Mouse (Mus musculus): ENCODE results near the gene B3gnt3.
"Not testable (repeated sequence)": the region's sequence is repeated elsewhere in the genome, so short reads cannot be mapped to it uniquely, and the experiment has no call there.

B3gnt3 gene

DNA sequence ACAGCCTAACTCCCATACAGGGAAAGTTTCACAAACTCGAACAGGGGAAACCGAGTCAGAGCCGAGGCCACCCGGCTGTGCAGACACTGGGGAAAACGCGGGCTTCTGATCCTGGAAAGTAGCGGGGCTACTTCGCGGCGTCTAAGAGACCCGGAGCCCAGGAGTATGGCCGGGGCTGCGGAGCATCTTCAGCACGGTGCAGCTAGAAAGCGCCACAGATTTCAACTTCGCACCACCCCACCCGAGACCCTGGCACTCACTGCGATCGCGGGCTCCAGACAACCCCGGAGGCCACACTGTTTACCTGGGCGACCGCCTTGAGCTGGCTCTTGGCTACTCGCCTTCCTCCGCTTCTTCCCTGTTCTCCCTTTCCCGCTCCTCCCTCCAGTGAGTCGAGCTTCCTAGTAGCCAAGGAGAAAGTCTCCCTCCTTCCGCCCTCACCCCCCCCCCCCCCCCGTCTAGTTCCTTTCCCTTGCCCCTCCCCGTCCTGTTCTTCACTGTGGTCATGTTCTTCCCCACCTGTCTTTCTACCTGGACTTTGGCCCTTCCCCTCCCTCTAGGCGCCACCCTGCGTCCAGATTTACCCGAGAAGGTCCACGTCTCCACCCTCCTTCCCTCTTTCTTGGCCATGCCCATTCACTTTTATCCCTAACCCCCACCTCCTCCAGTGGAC, at the start of gene B3gnt3:
TSS of gene B3gnt3 (minus strand) at position 376 of the 673 bp plus-strand sequence.
- DNase-seq, result no peak

DNA sequence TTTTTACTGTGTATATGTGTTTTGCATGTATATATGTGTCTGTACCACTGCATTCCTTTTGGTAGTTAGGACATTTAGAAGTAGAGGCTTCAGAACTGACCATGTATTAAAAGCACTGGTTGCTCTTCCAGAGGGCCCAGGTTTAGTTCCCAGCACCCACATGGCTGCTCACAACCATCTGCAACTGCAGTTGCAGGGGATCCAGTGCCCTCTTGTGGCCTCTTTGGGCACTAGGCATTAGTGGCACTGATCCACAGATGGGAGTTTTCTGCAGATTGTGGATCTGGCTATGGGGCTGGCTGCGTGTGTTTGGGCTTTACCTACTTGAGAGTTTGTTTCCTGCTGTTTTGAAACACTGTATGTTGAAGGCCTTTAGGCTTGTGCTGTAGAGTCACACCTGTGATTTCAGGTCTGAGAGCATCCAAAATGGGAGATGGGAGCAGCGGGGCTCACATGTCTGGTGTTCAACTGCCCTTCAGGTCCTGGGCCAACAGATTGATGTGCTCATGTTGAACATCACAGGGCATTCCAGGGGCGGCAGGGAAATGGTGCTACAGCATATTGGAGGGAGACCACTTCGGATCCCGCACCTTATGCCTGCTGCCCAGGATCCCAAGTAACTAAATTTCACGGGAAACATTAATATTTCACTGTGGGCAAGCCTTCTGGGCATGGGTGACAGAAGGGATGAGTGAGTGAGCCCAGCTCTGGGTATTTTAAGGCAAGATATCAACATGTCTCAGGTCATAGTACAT, 47.9 kb upstream of the B3gnt3 start:
- DNase-seq, result peak; percentile 85

DNA sequence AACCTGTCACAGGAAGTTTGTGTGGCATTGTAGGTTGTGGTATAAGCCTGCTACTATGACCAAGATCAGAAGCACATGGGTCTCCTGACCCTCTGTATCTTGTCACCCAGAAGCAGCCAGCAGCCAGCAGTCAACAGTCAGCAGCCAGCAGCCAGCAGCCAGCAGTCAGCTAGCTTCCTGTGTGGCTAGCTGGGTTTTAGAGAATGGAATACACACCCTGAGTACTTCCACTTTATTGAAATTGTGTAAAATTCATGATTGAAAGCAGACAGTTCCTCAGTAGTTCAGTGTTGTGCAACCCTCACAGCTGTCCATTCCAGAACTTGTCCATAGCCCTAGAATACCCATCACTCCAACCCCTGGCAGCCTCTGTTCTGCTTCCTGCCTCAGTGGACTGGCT, 45.5 kb upstream of the B3gnt3 start:
- DNase-seq, result peak; percentile 85

DNA sequence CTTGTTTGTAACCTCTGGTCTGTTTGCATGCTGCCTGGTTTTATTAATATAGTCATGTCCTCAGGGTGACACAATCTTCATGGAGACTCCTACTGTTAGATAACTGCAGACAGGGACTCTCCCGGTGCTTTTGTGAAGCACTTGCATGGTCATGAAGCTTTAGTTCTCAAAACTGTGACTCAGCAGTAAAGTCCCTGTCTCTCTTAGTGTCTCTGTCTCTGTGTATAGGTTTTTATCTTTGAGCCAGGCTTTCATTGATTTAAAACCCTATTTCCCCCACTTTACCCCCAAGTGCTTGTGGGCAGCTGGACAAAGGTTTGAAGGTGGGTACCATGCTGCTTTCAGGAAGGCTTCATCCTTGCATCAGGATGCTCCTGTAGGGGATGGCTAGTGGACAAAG, 43.7 kb upstream of the B3gnt3 start:
- DNase-seq, result no peak

DNA sequence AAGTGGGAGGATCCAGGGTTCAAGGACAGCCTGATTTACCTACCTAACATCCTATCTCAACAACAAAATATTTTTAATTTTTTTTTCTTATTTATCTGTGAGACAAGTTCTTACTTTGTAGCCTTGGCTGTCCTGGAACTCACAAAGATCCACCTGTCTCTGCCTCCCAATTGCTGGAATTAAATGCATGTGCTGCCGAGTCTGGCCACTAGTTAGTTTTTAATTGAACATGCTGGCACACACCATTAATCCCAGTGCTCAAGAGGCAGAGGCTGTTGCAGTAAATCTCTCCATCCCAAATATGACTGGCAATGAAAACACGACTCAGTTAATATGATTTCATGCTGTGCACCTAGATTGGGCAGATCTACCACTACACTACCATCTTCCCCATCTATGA, 41.2 kb upstream of the B3gnt3 start:
- DNase-seq, result peak; percentile 54

DNA sequence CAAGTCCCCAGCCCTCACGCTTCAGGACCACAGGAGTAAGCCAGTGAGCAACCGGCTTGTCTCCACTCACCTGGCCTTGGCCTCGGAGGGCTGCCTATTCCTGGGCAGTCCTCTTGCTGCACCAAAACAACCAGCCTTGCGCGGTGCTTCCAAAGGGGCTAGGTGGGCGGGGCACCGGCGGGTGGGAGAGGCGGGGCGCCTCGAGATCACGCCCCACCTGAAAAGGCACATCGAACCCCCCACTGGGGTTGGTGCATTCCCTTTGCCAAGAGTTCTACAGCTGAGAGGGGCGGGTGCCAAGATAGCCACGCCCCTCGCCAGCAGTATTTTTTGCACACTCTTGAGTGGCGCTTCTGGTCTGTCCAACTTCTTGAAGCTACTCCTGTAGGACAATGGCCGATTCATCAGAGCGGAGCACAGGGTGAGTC, 40.1 kb upstream of the B3gnt3 start:
- peak; percentile 90 for DNase-seq

DNA sequence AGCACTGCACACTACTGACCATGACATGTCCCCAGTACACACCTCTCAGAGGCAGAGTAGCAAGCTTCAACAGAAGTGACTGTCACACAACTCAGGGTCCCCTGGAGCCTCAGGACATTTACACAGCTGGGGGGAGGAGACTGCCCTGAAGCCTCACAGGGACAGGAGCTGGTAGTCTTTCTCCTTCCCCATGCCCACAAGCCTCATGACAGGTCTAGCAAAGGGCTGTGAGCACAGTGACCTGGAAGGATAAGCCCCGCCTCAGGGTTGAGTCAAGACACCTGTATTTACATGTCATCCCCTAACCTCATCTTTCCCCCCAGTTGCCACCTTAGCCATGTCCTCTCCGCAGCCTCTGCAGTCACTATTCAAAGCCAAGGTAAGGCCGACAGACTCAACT, 39.6 kb upstream of the B3gnt3 start:
- DNase-seq, result peak; percentile 84

DNA sequence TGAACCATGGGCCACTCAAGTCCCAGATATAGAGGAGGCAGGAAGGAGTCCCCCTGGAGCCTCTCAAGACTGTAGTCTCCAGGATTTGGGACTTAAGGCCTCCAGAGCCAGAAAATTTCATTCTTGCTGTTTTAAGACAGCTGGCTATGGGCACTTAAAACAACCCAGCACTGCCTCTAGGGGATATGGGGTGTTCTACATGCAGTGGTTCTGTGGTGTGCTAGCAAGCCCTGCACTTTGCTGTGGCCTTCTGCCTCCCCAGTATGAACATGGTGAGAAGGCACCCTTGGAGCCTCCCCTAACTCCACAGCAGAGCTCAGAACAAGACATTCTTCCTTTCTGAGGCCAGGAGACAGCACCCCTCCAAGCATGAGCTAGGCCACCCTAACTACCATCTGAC, 36.7 kb upstream of the B3gnt3 start:
- DNase-seq, result not testable (repeated sequence)

DNA sequence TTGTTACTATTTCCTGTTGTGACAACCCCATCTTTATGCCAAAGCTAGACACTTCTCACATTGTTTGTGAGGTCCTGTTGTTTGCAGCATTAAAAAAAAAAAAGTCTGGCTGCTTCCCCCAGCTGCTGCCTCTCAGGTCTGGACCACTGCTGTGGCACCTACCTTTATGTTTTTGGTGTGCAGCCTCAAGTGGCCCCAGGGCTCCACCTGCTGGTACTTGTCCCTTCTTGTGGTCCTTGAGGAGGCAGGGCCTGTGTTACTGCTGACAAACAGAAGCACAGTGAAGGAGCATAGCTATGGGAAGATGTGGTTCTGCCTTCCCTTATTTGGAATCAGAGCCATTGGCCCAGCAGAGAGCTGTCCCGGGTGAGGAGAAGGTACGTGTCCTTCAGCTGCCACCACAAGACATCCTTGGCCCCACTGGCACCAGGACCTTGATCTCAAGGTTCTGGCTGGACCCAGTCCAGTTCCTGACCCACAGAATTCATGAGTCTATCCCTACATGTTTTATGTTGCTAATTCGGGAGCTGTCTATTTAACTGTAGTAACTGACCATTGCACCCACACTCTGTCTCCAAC, 30.2 kb upstream of the B3gnt3 start:
- no peak for DNase-seq

DNA sequence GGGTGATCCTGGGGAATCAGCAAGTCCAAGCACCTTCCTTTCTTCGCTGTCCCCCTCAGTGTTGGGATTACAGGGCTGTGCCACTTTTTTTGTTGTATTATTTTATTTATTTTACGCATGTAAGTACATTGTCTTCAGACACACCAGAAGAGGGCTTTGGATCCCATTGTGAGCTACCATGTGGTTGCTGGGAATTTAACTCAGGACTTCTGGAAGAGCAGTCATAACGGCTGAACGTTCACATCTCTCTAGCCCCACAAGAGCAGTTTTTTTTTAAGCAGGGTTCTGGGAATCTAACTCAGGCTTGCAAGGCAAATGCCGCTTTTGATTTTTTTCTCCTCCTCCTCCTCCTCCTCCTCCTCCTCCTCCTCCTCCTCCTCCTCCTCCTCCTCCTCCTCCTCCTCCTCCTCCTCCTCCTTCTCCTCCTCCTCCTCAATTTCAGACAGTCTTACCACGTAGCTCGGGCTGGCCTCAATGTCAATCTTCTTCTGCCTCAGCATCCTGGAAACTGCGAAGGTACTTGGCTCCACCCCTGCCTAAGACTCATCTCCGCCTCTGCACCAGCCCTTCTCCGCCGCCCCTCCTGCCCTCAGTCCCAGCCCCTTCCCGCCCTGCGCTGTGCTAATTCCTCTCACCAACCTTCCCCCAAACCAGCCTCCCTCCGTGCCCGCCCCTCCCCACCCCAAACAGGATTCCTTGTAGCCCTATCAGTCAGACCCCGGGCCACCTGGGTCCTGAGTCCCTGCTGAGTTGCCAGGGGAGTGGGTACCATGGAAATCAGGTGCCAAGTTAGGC, 27.4 kb upstream of the B3gnt3 start:
- DNase-seq, result no peak

DNA sequence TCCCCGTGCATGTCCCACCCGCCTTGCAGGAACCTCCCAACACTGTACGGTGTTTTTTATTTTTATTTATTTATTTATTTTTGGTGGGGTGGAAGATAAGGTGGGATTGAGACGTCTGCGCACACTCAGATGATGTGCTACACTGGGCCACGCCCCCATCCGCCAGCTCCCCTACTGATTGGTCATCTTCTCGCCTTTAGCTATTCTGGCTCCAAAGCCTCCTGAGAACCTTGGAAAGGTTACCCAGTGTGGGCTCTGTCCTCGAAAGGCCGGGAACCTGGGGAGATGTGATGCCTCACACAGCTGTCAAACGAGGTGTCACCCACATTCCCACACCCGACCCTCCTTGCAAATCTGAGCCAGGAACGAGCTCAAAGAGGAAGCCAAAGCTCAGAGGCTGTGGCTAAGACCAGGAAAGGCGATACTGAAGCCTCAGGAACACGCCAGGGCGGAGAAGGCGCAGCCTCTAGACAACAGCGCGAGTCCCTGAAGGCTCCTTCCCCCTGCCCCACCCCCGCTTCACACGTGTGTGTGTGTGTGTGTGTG, 26.7 kb upstream of the B3gnt3 start:
- DNase-seq, result peak; percentile 87

DNA sequence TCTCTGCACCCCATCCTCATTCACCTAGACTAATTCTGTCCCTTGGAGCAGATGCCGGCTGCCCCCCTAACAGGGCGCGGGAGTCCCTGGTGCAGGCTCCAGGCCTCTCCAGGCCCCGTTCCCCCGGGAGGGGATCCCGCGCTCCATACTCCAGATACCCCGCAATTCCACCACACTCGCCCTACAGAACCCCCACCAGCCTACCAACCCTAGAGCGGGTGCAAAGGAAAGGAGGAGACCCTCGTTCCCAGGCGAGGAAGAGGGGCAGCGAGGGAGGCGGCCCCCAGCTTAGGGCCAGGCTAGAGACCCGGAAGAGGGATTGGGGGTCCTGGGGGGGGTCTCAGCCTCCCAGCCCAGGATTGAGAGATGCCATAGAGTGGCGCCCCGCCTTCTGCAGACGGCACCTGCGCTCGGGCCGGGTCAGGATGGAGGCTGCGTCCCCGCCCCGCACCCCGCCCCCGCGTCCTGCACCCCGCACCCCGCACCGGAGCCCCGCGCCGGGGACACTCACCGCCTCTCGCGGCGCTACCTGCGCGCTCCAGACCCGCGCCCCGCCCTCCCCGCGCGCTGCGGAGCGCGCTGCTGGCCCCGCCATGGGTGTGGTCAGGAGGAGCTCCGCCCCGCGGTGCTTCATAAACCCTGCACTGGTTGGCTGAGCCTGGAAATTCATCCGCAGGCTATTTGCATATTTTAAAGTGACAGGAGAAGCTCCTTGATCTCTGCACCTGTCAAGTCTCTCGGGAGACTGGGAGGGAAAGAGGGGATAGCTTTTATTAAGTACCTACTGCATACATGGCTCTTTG, 23.7 kb upstream of the B3gnt3 start, which contains the start of gene Fcho1:
TSS of gene Fcho1 (minus strand) at position 595 of the 803 bp plus-strand sequence.
- peak; percentile 96 for DNase-seq

DNA sequence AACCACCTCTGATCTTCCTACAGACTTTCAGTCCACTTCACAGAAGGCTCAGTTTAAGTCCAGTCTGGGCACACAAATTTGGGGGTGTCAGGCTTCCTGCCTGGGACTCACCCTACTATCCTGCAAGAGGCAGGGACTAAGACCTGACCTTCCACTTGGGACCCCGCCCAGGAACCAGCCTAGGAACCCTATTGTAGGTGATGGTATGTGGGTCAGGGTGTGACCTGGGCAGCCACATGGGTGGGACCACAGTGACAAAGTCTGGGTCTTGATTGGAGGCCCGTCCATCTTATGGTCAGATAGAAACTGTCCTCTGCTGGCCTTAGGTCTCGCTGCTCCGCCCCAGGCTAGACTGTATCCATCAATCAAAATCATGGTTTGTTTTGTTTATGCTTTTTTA, 22.8 kb upstream of the B3gnt3 start:
- DNase-seq, result no peak

DNA sequence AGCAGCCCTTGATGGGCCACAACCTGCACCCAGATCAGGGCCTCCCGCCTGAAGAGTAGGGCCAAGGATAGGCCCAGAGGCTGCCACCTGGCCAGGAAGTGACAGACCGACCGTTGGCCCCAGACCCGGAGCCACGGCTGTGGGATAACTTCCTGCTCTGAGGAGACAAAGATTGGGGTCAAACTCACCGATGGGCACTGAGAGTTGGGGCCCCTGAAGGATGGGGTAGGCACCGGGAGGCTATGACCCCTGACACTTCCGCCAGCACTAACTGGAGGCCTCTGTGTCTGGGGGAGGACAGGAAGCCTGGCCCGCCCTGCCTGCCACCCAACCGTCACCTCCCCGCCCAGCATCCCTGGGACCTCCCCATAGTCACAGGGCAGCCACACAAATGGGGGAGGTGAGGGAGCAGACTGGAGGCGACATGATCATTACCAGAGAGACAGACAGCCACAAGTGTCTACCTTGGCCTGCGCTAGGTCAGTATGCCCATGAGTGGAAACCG, 21.5 kb upstream of the B3gnt3 start:
- no peak for DNase-seq

DNA sequence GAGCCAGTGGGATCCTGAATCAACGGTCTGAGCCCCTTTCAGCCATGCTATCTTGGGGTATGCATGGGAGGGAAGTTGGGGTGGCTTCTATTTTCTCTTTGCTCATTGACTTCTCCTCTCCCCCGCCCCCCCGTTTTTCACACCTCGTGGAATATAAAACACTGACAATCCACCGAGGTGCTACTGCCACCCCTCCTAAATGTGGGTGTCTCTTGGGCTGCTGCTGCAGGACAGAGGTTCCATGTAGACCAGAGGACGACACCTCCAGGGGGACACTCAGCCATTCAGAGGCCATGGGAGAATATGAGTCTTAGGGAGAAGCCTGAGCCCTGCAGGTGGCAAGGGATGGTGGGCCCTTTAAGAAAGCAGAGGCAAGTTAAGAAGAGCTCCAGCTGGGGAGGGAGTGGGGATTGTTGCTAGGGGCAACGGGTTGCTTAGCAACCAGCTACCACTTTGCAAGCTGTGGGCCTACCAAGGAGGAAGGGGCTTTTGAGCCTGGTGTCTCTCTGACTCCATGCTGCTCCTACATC, 18.4 kb upstream of the B3gnt3 start:
- DNase-seq, result no peak

DNA sequence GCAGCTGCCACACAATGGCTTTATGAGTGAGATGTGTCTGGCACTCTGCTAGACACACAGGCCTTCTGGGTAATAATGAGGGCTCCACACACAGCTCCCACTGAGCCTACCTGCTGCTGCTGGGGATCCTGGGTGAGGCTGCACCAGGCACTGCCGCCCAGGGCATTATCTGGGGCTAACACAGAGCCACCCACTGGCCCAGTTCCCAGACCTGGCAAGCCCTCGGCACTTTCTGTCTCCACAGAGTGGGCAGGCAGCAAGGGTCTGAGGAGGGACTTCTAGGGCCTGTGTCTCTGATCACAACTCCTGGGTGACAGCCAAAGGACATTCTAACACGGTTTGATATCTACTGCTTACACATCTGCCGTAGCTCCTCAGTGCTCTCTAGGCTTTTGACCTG, 17.6 kb upstream of the B3gnt3 start:
- DNase-seq, result no peak

DNA sequence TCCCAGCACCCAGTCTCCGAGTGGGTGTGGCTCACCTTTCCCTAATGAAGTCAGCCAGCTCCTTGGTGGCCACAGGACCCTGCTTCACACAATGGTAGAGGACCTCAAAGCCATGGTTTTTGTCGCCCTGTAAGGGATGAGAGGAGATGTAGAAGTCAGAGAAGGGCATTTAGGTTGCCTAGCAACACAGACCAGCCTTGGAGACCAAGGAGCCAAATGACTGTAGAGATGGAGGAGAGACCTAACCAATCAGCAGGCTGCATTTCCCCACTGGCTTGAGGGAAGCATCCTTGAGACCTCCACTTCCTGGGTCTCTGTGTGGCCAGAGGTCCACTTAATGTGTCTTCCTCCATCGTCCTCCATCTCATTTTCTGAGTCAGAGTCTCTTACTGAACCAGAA, 16.7 kb upstream of the B3gnt3 start:
- DNase-seq, result no peak

DNA sequence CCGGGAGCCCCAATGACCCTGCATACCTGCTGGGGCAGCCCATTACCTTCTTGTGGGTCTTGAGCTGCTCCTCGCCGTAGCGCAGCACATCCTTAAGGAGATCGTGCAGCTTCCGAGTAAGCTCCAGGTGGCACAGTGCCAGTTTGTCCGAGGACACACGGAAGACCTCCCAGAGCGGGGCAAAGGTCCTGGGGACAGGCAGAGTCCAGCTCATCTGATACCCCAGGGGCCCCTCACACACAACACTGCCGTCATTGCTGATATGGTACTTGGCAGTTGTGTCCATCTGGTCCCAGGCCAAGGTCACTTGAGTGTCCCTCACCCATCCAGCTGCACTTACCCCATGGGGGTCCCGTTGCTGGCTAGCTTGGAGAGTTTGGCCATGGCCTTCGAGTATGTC, 15.5 kb upstream of the B3gnt3 start:
- DNase-seq, result peak; percentile 89

DNA sequence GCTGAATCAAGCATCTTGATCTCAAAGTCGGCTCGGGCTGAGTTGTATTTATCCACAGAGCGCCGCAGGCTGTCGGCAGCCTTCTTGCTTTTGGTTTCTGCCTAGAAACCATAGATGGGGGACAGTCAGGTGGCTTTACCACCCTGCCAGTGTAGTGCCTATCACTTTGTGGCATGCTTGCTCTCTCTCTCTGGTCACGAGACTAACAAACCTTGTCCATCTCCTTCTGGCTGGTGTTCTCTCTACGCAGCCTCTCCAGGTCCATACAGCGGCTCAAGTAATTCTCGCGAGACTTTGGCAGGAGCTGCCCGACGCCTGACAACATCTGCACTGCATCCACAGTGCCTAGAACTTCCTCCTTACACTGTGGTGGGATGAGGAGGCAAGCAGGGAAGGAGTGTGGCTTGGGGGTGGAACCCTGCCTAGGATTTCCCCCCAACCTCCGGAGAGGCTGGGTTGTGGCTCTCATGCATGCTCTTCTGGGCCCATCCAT, 15.0 kb upstream of the B3gnt3 start:
- DNase-seq, result no peak

DNA sequence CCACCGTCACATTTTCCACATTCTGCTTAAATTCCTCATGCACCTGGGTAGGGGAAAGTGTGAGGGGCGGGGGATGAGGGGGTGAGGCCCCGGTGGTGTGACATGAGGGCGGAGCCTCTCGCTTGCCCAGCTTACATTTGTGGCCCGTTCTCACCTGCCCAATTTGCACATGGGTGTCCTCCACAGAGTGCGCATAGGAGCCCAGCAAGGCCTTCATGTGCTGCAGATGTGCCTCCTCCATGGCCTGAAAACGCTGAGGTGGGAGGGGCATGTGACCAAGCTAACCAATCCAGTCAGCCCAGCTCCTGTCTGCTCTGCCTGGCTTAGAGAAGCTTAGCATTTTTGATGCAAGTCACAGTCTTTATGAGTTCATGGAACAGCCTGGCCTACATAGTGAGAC, 13.9 kb upstream of the B3gnt3 start:
- no peak for DNase-seq

DNA sequence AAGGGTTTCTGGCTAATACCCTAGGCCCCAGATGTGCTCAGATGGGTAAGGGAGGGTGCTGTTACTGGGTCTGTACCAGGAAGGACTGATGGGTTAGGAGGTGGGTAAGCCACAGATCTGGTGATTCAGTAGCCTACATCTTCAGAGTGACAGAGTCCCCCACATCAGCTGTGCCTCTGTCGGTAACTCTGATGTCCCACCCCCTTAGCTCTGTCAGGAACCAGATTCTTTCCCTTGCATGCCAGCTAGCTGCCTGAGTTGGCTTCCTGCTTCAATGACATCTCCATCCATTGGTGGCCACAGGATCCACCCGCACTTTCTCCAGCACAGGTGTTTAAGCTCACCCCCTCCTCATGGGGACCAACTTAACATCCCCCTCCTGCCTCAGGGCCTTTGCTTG, 10.0 kb upstream of the B3gnt3 start:
- no peak for DNase-seq

Measured in heart, adult 11 months (tissue).